33 mouse cellular contexts compared by ENCODE assay signal in genomic region chr17:22363895-22364294, GRCm38 (mm10).
"Had no signal": no experiment of that assay in that cellular context is flagged by ENCODE, and none has a peak within 500 bp of the region (broad histone marks: within the 10 kb centered on the region; RNA-seq: fewer than 3 reads in every experiment).

No protein-coding gene starts in this region.

- H3K4me2 ChIP-seq: limb, embryonic 12.5 days; limb, embryonic 13.5 days; limb, embryonic 15.5 days; liver, embryonic 11.5 days; liver, embryonic 12.5 days; liver, embryonic 13.5 days; liver, embryonic 15.5 days; lung, embryonic 14.5 days; lung, embryonic 15.5 days; midbrain, embryonic 11.5 days; midbrain, embryonic 12.5 days; midbrain, embryonic 13.5 days; midbrain, embryonic 15.5 days; neural tube, embryonic 12.5 days; neural tube, embryonic 13.5 days had no signal

- H3K4me3 ChIP-seq: limb, embryonic 10.5 days; limb, embryonic 12.5 days; limb, embryonic 13.5 days; limb, embryonic 15.5 days; liver, embryonic 12.5 days; liver, embryonic 13.5 days; liver, embryonic 15.5 days; lung, embryonic 15.5 days; megakaryocyte, embryonic 14.5 days; midbrain, embryonic 10.5 days; midbrain, embryonic 12.5 days; midbrain, embryonic 13.5 days; midbrain, embryonic 15.5 days; myocyte; neural tube, embryonic 12.5 days; neural tube, embryonic 13.5 days had no signal

- ATAC-seq: liver, embryonic 12.5 days; liver, postnatal 0 days; lung, postnatal 0 days; midbrain, embryonic 13.5 days; midbrain, embryonic 15.5 days; midbrain, embryonic 16.5 days had no signal

- H3K27ac ChIP-seq: limb, embryonic 10.5 days; limb, embryonic 12.5 days; limb, embryonic 13.5 days; limb, embryonic 15.5 days; liver, embryonic 12.5 days; liver, embryonic 13.5 days; liver, embryonic 14.5 days; liver, embryonic 15.5 days; lung, embryonic 15.5 days; macrophage; midbrain, embryonic 10.5 days; midbrain, embryonic 12.5 days; midbrain, embryonic 13.5 days; midbrain, embryonic 15.5 days; neural tube, embryonic 12.5 days; neural tube, embryonic 13.5 days had no signal

- H3K9ac ChIP-seq: limb, embryonic 12.5 days; limb, embryonic 13.5 days; limb, embryonic 15.5 days; liver, embryonic 12.5 days; liver, embryonic 13.5 days; liver, embryonic 14.5 days; liver, embryonic 15.5 days; liver, postnatal 0 days; lung, embryonic 14.5 days; lung, embryonic 15.5 days; midbrain, embryonic 12.5 days; midbrain, embryonic 13.5 days; midbrain, embryonic 15.5 days; neural tube, embryonic 12.5 days; neural tube, embryonic 13.5 days had no signal

- H3K9me3 ChIP-seq: limb, embryonic 10.5 days; limb, embryonic 15.5 days; liver, embryonic 13.5 days; liver, embryonic 15.5 days; lung, embryonic 15.5 days had no signal

- H3K27me3 ChIP-seq: limb, embryonic 12.5 days; limb, embryonic 13.5 days; limb, embryonic 15.5 days; liver, embryonic 12.5 days; liver, embryonic 13.5 days; liver, embryonic 15.5 days; lung, embryonic 15.5 days; megakaryocyte, embryonic 14.5 days; midbrain, embryonic 12.5 days; midbrain, embryonic 13.5 days; midbrain, embryonic 15.5 days; neural tube, embryonic 12.5 days; neural tube, embryonic 13.5 days had no signal

- H3K4me1 ChIP-seq: limb, embryonic 15.5 days; lung, embryonic 15.5 days had no signal

- DNase-seq: left cerebral cortex, postnatal 4 days; liver; liver, embryonic 13.5 days; liver, postnatal 0 days; lung, adult 18-20 months; lung, adult 2 months; lung, embryonic 14.5 days; lung, postnatal 10 days; lung, postnatal 14 days; lung, postnatal 36 days; lung, postnatal 4 days; midbrain, embryonic 14.5 days had no signal
